Mouse (Mus musculus) heart, postnatal 4 days (tissue): ENCODE data around the gene Spop. TPM values are rescaled to one million over a fixed set of nuclear protein-coding genes. Genes with fewer than 3 reads are reported as not detected.
"Not testable (repeated sequence)": the region's sequence is repeated elsewhere in the genome, so short reads cannot be mapped to it uniquely, and the experiment has no call there.

ENCODE experiments used
- DNase-seq: peaks from one replicate; pipeline ENCODE4 v3.0.0; 2021
- total RNA-seq, 2 experiments: library from RNA; stranded (reverse); gene quantifications; 2 replicates each; pipeline ENCODE4 v1.2.3; 2021

Spop gene
- total RNA-seq, 2 experiments from 2014 or later, result 111 to 133 TPM

DNA sequence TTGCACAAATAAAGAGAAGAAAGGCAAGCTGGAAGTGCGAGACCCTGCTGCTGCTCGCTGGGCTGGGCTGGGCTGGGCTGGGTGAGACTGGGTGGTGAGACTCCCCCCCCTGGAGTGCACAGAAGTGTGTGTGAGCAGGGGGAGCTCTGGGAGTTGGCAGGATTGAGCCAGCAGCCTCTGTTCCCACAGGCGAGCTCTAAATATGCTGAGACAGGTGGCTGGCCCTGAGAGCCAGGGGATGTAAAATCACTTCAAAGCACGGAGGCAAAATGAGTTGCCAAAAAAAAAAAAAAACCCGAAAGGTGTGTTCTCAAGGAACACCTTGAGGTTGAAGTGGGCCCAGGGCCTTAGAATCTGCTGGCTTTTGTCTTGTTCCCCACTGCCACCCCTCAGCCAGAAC, 22.1 kb upstream of the Spop start:
- DNase-seq, result peak; percentile 30

GRCm38 (mm10) chr11:95392223-95392667, 21.6 kb upstream of the Spop start:
- peak; percentile 75 for DNase-seq

- DNase-seq, result no peak
These were observed 21.0 kb upstream of the Spop start for GRCm38 (mm10) chr11:95392708-95393499.

DNA sequence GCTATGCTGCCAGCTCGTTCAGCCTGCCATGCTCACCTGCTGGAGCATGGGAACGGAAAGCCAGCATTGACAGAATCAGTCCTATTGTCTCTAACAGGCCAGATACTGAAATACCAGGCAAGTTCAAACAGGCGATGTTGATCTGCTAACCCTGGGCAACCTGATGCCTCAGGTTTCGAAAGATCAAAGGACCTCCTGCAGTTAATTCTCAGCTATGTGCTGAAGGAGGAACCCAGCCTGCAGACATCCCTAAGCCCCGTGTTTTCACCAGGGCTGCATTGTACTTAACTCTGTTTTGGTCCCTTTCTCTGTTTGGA, 20.4 kb upstream of the Spop start:
- DNase-seq, result no peak

GRCm38 (mm10) chr11:95394112-95394511, 19.8 kb upstream of the Spop start:
- no peak for DNase-seq

DNA sequence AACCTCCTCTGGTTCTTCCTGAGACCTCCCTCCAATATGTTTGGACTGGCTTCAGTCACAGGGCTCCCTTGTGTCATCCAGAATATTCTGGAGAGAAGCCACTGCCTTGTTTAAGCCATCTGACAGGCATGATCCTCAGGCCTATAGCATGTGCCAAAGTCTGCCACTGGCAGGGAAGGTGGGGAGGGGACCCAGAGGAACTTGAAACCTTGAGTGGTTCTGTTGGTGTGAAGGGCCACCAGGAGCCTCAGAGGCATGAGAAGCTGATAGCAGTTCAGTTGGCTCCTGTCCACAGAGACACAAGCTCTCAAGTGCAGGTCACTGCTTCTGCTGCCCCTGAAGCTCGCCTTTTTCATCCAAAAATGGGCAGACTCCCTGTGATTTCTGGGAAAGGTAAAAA, 17.3 kb upstream of the Spop start:
- DNase-seq, result peak; percentile 29

GRCm38 (mm10) chr11:95397843-95398835, 15.7 kb upstream of the Spop start:
- peak; percentile 87 for DNase-seq

DNA sequence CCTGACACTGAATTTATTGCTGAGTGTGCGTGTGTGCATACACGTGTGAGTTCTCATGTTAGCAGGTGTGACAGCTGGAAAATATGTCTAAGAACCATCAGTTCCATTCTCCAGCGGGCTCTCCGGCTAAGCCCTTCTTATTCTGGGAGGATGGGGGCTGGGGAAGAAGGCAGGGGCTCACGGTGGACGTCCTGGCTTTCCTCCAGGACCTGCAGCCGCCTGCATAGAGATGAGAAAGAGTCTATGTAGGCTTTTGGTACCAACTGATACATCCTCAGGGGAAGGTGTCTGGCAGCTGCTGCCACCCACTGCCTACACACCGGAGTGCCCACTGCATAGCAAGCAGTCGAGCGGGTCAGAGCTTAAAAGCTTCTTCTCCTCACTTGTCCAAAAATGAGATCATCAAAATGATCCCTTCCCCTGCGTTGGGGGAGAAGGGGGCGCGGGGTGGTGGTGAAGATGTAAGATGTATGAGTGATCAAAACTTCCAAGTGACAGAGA, 14.3 kb upstream of the Spop start:
- DNase-seq, result no peak

GRCm38 (mm10) chr11:95401568-95401967, 12.3 kb upstream of the Spop start:
- no peak for DNase-seq

DNA sequence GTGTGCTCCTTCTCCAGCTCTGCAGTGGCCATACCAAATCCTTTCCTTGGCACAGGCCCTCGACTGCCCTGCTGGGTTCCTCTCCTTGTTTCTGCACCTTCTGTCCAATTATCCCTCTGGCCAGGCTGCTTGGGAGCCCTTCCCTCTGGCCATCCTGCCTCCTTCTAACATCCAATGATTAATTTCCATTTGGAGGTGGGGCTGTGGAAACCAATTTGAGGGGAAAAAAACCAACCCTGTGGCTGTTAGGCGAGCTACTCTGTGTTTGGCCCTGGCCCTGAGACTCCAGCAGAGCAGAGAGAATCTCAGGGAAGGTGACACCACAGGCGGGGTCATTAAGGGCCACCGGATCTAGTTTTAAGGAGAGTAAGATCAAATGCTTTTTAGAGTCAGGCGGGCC, 11.7 kb upstream of the Spop start:
- DNase-seq, result peak; percentile 27

- peak; percentile 59 for DNase-seq
These were observed 11.2 kb upstream of the Spop start for GRCm38 (mm10) chr11:95402658-95403101.

GRCm38 (mm10) chr11:95403382-95404340, 10.2 kb upstream of the Spop start:
- no peak for DNase-seq

- peak; percentile 31 for DNase-seq
These were observed 8.1 kb upstream of the Spop start for GRCm38 (mm10) chr11:95405771-95406170.

DNA sequence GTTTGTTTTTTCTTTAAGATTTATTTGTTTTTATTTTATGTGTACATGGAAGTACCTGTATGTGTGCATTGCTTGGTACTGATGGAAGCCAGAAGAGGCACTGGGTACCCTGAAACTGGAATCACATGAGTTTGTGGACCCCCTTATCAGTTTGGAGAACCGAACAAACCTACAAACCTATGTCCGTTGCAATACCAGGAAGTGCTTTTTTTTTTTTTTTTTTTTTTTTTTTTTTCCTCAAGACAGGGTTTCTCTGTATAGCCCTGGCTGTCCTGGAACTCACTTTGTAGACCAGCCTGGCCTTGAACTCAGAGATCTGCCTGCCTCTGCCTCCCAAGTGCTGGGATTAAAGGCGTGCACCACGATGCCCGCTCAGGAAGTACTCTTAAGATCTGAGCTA, 7.5 kb upstream of the Spop start:
- DNase-seq, result not testable (repeated sequence)

DNA sequence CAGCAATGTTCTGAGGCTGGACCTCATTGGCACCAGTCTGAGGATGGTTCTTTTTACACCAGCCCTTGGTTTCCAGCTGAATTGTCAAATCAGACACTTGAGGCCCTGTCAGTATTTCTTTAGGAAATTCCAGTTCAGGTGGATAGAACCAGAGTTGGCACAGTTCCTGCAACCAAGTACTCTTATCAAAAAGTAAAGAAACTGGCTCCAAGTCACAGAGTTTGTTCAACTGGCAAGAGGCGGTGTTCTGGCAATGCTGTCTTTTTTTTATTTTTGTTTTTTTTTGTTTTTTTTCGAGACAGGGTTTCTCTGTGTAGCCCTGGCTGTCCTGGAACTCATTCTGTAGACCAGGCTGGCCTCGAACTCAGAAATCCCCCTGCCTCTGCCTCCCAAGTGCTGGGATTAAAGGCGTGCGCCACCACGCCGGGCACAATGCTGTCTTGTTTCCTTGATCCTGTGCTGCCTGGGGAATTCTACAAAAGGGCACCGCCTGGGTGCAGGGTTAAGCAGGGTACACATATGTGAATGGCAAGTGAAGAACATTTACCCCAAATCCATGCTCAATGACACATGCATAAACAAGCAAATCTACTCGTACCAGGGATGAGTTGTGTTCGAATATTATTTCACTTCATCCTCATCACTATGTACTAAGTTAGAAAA, 4.3 kb upstream of the Spop start:
- DNase-seq, result no peak

GRCm38 (mm10) chr11:95411453-95412013, 2.3 kb upstream of the Spop start:
- DNase-seq, result no peak

DNA sequence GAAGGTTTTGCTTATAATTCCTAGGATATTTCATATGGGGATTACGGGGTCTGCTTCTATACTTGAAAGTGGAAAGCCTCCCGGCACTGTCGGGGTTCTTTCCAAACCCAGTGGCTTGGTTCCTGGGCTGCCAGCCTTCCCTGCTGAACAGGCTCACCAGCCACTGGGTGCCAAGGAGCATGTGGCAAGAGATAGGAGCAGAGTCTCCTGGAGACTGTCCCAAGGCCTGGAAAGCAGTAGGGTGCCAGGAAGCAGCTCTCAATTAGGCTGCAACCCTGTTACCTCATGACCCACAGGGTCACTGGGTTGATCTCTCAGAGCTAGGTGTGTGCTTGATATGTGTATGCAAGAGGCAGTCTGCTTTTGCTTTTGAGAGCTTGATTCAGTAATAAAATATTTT, 1.3 kb upstream of the Spop start:
- no peak for DNase-seq

GRCm38 (mm10) chr11:95414536-95415161, 769 bp downstream of the Spop start:
- DNase-seq, result peak; percentile 99

- DNase-seq, result no peak
These were observed 2.1 kb downstream of the Spop start for GRCm38 (mm10) chr11:95415931-95416330.

DNA sequence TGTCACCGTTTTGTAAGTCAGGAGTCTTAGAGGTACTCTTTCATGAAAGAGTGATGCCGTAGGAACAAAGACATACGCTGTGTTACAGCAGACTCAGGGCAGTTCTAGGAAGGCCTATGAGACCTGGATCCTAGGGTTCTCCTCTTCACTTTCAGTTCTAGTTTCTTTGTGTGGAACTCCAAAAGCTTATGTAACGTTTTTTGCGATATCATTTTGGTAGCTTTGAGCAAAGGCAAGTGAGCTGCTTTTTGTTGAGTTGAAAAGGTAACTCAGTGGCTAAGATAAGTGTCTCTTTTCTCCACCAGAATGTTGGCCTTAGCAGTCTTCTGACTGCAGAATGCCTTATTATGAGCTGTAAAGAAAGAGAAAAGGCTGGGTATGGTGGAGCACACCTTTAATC, 3.5 kb downstream of the Spop start:
- DNase-seq, result no peak
